Mouse (Mus musculus): Measurements from ENCODE around the gene Cdkal1.

- TF ChIP-seq CTCF (IDR thresholded peaks at IDR 0.05; ENCODE audit: low read depth) = no peak
- TF ChIP-seq EP300 (IDR thresholded peaks at IDR 0.05; ENCODE audit: low read depth) = no peak
Observed at GRCm38 (mm10) chr13:29190548-29190947, 664.9 kb downstream of the Cdkal1 start.

Measured in liver, postnatal 0 days (tissue).